Mouse (Mus musculus): ENCODE measurements at regions not wholly inside any gene's neighbourhood (a gene's known extent, or its start where the extent isn't known, plus 50 kb on each side); places are given as distances from the start of the nearest gene placed in this dataset.
A peak's percentile ranks its signal among the peaks of the same experiment; 100 is the strongest.

DNA sequence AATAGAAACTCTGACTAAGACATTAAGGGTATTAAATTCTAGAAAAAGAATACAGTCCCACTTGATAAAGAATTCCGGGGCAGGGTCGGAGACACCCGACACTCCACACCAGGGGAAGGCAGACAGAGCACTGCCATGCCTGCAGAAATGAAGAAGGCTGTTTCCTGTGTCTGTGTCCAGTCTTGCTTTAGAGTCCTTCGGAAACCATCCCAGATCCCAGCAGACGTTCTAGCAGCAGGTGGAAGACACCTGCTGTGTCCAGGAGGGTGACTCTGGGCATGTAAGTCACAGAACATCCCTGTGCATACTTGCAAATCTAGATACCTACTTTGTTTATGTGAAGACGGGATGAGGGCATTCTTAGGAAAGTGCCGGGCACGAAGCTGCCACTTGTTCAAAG lies 160.9 kb upstream of the Mphosph6 start:
- H3K4me1 ChIP-seq (replicated peaks), result no peaks in the 10 kb centered on the region
- H3K9me3 ChIP-seq (replicated peaks), result no peaks in the 10 kb centered on the region
- H3K36me3 ChIP-seq, result no peaks in the 10 kb centered on the region
- no peak overlapping the region for H3K4me2 ChIP-seq
- 76% methylated on average over 8 of the region's 8 CpGs for WGBS
- no peak for ATAC-seq (replicated peaks; ENCODE audit: insufficient number of reproducible peaks, insufficient read depth, low FRiP score, low read depth)
- no peak overlapping the region for H3K9ac ChIP-seq
- no peaks in the 10 kb centered on the region for H3K27me3 ChIP-seq
- H3K27ac ChIP-seq, result no peak overlapping the region
- no peak overlapping the region for H3K4me3 ChIP-seq

DNA sequence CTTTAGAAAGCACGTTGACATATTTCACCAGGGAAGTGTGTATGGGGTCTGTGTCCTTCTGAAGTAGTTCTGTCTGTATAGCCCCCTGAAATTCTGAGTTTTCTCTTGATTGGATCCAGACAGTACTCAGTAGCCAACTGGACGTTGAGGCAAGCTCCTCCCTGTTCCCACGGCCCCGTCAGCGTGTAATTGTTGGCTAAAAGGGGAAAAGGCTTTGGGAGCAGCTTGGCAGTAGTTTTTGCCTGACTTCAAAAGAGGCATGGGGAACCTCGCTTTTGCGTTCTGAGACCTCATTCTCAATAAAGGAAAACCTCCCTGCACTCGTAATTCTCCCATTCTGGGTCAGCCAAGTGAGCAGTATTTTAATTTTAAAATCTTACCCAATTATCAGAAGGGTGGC lies 157.8 kb upstream of the Mphosph6 start:
- H3K27me3 ChIP-seq, result no peaks in the 10 kb centered on the region
- no peaks in the 10 kb centered on the region for H3K4me1 ChIP-seq (replicated peaks)
- 69% methylated on average over 8 of the region's 8 CpGs for WGBS
- H3K4me2 ChIP-seq, result no peak overlapping the region
- no peak overlapping the region for H3K4me3 ChIP-seq
- no peaks in the 10 kb centered on the region for H3K9me3 ChIP-seq (replicated peaks)
- H3K36me3 ChIP-seq, result no peaks in the 10 kb centered on the region
- no peak overlapping the region for H3K27ac ChIP-seq
- no peak for ATAC-seq (replicated peaks; ENCODE audit: insufficient number of reproducible peaks, insufficient read depth, low FRiP score, low read depth)
- no peak overlapping the region for H3K9ac ChIP-seq

DNA sequence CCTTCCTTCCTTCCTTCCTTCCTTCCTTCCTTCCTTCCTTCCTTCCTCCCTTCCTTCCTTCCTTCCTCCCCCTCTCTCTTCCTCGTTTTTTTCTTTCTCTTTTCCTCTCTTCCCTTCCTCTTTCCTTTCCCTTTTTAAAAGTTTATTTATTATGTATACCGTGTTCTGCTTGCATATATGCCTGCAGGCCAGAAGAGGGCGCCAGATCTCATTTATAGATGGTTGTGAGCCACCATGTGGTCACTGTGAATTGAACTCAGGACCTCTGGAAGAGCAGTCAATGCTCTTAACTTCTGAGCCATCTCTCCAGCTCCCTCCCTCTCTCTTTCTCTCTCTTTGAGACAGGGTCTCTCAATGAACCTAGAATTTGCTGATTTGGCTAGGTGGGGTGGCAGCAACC lies 157.2 kb upstream of the Mphosph6 start:
- no peak overlapping the region for H3K9ac ChIP-seq
- H3K4me1 ChIP-seq (replicated peaks), result no peaks in the 10 kb centered on the region
- H3K27ac ChIP-seq, result no peak overlapping the region
- no peak for ATAC-seq (replicated peaks; ENCODE audit: insufficient number of reproducible peaks, insufficient read depth, low FRiP score, low read depth)
- H3K36me3 ChIP-seq, result no peaks in the 10 kb centered on the region
- H3K27me3 ChIP-seq, result no peaks in the 10 kb centered on the region
- H3K4me3 ChIP-seq, result no peak overlapping the region
- H3K9me3 ChIP-seq (replicated peaks), result no peaks in the 10 kb centered on the region
- H3K4me2 ChIP-seq, result no peak overlapping the region
- WGBS, result 48% methylated on average over 3 of the region's 3 CpGs

DNA sequence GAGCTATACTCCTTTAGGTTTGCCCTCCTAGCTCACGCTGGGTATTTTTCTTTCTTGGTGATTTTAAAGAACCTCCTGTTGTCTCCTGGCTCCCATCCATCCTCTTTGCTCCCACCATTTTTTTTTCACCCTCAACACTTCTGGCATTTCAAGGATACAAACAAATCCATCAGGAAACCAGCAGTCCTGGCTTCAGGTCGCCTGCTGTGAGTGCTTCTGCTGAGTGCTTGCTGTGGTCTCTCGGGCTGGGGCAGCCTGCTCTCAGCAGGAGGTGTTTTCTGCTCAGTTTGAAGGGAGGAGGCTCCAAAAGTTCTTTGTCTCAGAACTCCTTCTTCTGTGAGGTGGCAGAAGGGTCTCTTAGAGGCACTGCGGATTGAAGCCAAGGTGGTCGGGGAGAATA lies 149.9 kb upstream of the Mphosph6 start:
- no peak for ATAC-seq (replicated peaks; ENCODE audit: insufficient number of reproducible peaks, insufficient read depth, low FRiP score, low read depth)
- Histone ChIP-seq H3K4me2 (no peak overlapping the region), H3K4me3 (no peak overlapping the region), H3K27ac (no peak overlapping the region), H3K27me3 (no peaks in the 10 kb centered on the region; the same call in 1 of the 2 replicates), H3K9ac (no peak overlapping the region), H3K4me1 (replicated peaks) (0 out of 2 replicates have a peak, but pooled peaks cover under 1% of the 10 kb centered on the region), H3K36me3 (no peaks in the 10 kb centered on the region), H3K9me3 (replicated peaks) (no peaks in the 10 kb centered on the region)
- WGBS, result 31% methylated on average over 5 of the region's 5 CpGs

DNA sequence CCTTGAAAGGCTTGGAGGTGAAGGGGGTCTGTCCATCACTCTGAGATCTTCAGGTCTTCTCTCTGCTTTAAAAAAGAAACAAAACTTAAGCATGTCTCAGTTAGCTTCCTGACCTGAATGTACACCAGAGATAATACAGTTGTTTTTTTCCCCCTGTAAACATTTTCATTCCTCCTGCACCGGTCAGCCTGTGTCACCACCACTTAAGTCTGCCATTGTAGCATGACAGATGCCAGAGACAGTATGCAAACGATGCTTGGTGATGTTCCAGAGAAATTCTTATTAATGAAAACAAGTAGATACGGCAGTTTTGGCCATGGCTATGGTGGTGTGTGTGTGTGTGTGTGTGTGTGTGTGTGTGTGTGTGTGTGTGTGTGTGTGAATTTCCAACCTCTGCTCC lies 144.8 kb upstream of the Mphosph6 start:
- Histone ChIP-seq H3K9ac (no peak overlapping the region), H3K4me3 (no peak overlapping the region), H3K4me1 (replicated peaks) (0 out of 2 replicates have a peak, but pooled peaks cover 5% of the 10 kb centered on the region), H3K36me3 (no peaks in the 10 kb centered on the region), H3K4me2 (no peak overlapping the region), H3K27ac (no peak overlapping the region), H3K27me3 (no peaks in the 10 kb centered on the region), H3K9me3 (replicated peaks) (no peaks in the 10 kb centered on the region)
- 21% methylated on average over 3 of the region's 3 CpGs for WGBS
- no peak for ATAC-seq (replicated peaks; ENCODE audit: insufficient number of reproducible peaks, insufficient read depth, low FRiP score, low read depth)

DNA sequence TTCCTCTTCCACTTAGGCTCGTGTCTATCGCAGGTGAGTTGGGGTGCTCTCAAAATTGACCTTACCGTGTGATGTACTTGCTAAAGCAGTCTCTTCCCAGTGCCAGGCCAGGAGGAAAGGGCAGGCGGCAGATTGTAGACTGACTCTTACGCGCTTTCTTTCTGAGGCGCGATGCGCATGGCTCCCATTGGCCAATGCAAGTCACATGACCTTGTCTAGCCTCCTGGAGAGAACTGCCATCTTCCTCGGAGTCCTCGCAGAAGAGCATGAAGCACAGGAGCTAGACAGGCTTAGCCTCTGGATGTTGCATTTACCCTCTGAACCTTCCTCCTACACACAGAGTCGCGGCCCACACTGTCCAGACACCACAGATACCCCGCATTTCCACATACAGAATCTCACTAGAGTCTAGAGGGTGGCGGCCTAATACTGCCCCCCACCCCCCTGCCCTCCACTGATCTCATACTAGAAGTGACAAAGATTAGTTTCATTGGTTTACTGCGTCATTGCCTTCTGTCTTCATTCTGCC lies 132.9 kb upstream of the Mphosph6 start:
- peak; percentile 19; the same call in 1 of the 2 replicates for ATAC-seq (replicated peaks; ENCODE audit: insufficient number of reproducible peaks, insufficient read depth, low FRiP score, low read depth)

DNA sequence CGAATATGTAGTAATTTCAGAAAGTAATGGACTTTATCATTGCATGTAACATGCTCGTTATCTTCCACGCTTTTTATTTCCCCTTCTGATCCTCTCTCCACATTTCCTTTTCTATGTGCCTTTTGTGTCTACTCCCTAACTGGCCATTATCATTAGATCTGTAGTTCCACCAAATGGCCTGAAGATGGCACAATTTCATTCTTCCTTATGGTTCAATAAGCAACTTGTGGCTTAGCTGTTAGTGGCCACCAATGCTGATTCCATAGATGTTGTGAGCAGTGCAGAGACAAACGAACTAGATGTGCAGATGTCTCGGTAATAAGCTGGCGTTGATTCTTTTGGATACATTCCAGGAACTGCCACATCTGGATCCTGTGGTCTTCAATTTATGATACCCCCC lies 128.9 kb upstream of the Mphosph6 start:
- Histone ChIP-seq H3K36me3 (no peaks in the 10 kb centered on the region), H3K27me3 (peaks cover 5% of the 10 kb centered on the region; the same call in 1 of the 2 replicates), H3K9ac (no peak overlapping the region), H3K9me3 (replicated peaks) (no peaks in the 10 kb centered on the region), H3K4me1 (replicated peaks) (peaks cover 22% of the 10 kb centered on the region), H3K4me3 (no peak overlapping the region), H3K4me2 (no peak overlapping the region), H3K27ac (no peak overlapping the region)
- ATAC-seq (replicated peaks; ENCODE audit: insufficient number of reproducible peaks, insufficient read depth, low FRiP score, low read depth), result no peak
- WGBS, result 62% methylated on average over 6 of the region's 6 CpGs

More for the DNA sequence above, 132.9 kb upstream of the Mphosph6 start:
- Histone ChIP-seq H3K4me1 (replicated peaks) (peaks cover 22% of the 10 kb centered on the region), H3K27ac (peak overlapping the region; percentile 41; the same call in 1 of the 2 replicates), H3K9ac (no peak overlapping the region), H3K9me3 (replicated peaks) (no peaks in the 10 kb centered on the region), H3K4me3 (no peak overlapping the region), H3K4me2 (peak overlapping the region; percentile 13), H3K36me3 (no peaks in the 10 kb centered on the region), H3K27me3 (no peaks in the 10 kb centered on the region; the same call in 1 of the 2 replicates)
- WGBS, result 88% methylated on average over 16 of the region's 16 CpGs

DNA sequence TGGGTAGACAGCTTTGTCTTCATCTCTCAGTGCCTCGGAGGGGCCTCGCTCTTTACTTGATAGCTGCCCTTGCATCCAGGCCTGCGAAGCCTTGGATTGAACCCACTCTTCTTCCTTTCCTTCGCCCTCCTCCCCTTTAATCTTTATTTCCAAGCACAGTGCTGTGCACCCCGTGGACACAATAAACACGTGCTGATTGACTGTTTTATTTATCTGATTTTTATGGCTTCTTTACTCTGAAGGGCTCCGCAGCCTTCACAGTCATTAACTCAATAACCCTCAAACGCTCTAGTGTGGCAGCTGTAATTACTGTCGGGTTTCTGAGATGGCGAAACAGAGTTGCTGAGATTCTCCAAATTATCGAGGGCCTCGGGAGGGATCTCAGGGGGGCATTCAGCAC lies 127.9 kb upstream of the Mphosph6 start:
- Histone ChIP-seq H3K27ac (no peak overlapping the region), H3K36me3 (no peaks in the 10 kb centered on the region), H3K4me1 (replicated peaks) (peaks cover 12% of the 10 kb centered on the region), H3K27me3 (peaks cover 5% of the 10 kb centered on the region; the same call in 1 of the 2 replicates), H3K9me3 (replicated peaks) (no peaks in the 10 kb centered on the region), H3K9ac (no peak overlapping the region), H3K4me3 (no peak overlapping the region), H3K4me2 (no peak overlapping the region)
- ATAC-seq (replicated peaks; ENCODE audit: insufficient number of reproducible peaks, insufficient read depth, low FRiP score, low read depth), result no peak
- WGBS, result 81% methylated on average over 12 of the region's 12 CpGs

DNA sequence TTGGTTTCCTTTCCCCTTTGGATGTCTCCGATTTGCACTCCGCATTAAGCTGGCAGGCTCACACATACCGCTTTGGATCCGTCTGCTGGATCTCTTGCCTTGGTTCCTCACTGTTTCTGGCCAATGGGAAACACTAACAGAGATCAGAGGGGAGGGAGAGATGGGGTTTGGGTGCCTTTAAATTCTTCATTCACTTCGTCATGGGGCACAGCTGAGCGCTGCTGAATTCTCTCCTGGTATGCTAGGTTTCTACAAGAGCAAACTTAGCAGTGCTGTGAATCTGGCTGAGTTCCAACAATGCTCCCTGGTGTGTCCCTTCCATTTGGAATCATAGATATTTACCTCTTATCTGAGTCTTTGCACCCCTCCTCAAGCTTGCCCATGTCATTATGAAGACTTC lies 121.6 kb upstream of the Mphosph6 start:
- Histone ChIP-seq H3K9me3 (replicated peaks) (no peaks in the 10 kb centered on the region), H3K9ac (no peak overlapping the region), H3K27ac (peak overlapping the region; percentile 37; the same call in 1 of the 2 replicates), H3K27me3 (peaks cover under 1% of the 10 kb centered on the region; the same call in 1 of the 2 replicates), H3K4me3 (no peak overlapping the region), H3K4me2 (peak overlapping the region; percentile 18; the same call in 1 of the 2 replicates), H3K4me1 (replicated peaks) (peaks cover 11% of the 10 kb centered on the region), H3K36me3 (no peaks in the 10 kb centered on the region)
- peak; percentile 47; the same call in 1 of the 2 replicates for ATAC-seq (replicated peaks; ENCODE audit: insufficient number of reproducible peaks, insufficient read depth, low FRiP score, low read depth)
- WGBS, result 51% methylated on average over 6 of the region's 6 CpGs

DNA sequence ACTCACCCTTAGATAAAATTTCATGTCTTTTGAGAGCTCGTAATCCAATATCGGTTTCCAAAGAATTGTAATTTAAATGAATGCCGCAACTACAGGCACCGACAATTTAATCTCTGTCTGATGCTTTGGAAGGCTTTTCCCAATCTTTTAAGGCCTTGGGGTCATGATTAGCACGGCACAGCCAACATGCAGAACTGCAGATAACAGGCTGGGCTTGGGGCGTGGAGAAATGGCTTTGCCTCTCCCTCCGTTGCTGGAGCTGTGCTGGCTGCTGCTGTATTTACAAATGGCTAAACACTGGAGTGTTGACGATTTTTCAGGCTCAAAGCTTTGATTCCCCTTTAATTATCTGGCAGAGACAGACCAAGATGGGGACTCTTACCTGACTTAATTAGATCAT lies 101.3 kb upstream of the Mphosph6 start:
- Histone ChIP-seq H3K9ac (no peak overlapping the region), H3K4me3 (no peak overlapping the region), H3K27me3 (no peaks in the 10 kb centered on the region), H3K27ac (no peak overlapping the region), H3K4me1 (replicated peaks) (no peaks in the 10 kb centered on the region), H3K9me3 (replicated peaks) (no peaks in the 10 kb centered on the region), H3K36me3 (no peaks in the 10 kb centered on the region), H3K4me2 (no peak overlapping the region)
- 43% methylated on average over 8 of the region's 8 CpGs for WGBS
- ATAC-seq (replicated peaks; ENCODE audit: insufficient number of reproducible peaks, insufficient read depth, low FRiP score, low read depth), result no peak

DNA sequence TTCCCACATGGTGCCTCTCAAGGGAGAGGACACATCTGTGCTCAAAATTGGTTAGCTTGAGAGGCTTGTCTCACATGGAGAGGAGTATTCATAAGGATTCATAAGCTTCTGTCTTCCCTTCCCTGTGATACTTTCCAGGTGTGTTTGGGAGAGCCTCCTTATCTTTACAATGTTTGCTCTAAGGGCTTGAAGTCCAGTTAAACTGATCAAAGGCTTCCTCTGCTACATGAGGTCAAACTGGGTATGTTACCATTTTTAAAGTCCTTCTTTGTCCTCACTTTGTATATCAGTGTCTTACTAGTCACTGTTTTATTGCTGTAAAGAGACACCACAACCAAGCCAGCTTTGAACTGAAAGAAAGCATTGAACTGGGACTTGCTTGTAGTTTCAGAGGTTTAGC lies 98.1 kb upstream of the Mphosph6 start:
- Histone ChIP-seq H3K4me3 (no peak overlapping the region), H3K9ac (no peak overlapping the region), H3K36me3 (no peaks in the 10 kb centered on the region), H3K4me2 (no peak overlapping the region), H3K9me3 (replicated peaks) (no peaks in the 10 kb centered on the region), H3K27ac (no peak overlapping the region), H3K27me3 (no peaks in the 10 kb centered on the region; the same call in 1 of the 2 replicates), H3K4me1 (replicated peaks) (no peaks in the 10 kb centered on the region)
- no peak for ATAC-seq (replicated peaks; ENCODE audit: insufficient number of reproducible peaks, insufficient read depth, low FRiP score, low read depth)

DNA sequence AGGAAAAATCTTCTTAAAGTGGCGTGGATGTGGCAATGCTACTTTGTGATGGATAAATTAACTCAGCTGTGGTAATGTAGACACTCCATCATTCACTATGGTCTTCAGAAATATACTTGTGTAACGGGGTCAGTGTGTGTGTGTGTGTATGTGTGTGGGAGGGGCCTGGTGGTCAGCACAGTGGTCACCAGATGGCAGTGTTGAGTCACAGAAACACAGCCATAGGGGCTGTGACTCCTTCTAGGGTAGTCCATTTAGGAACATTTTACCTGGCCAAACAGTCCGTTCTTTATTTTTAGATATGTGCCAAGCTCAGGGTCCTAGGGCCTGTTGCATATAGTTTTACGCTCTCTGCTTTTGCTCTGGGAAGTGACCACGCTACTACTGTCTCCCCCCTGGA lies 96.3 kb upstream of the Mphosph6 start:
- Histone ChIP-seq H3K4me3 (no peak overlapping the region), H3K27me3 (no peaks in the 10 kb centered on the region; the same call in 1 of the 2 replicates), H3K4me1 (replicated peaks) (no peaks in the 10 kb centered on the region), H3K4me2 (no peak overlapping the region), H3K36me3 (no peaks in the 10 kb centered on the region), H3K27ac (no peak overlapping the region), H3K9ac (no peak overlapping the region), H3K9me3 (replicated peaks) (no peaks in the 10 kb centered on the region)
- no peak for ATAC-seq (replicated peaks; ENCODE audit: insufficient number of reproducible peaks, insufficient read depth, low FRiP score, low read depth)
- WGBS, result 77% methylated on average over 5 of the region's 5 CpGs

All from heart, embryonic 15.5 days (tissue).